Mouse (Mus musculus): ENCODE data around the gene Cactin. TPM values are rescaled to one million over a fixed set of nuclear protein-coding genes. Genes with fewer than 3 reads are reported as not detected.

Gene Cactin
- polyA plus RNA-seq, 1 experiment, result 18.2 TPM

GRCm38 (mm10) chr10:81319330-81319699, 1.6 kb upstream of the Cactin start:
- no peaks in the 10 kb centered on the region for H3K27me3 ChIP-seq (ENCODE audit: control insufficient read depth, insufficient read depth, low read length, poor library complexity, severe bottlenecking)
- peak overlapping the region; percentile 74; the same call in 1 of the 2 replicates for H3K4me3 ChIP-seq (ENCODE audit: low read depth, low read length)
- TF ChIP-seq POLR2A (IDR thresholded peaks at IDR 0.05; ENCODE audit: insufficient read depth, low read length), result no peak
- TF ChIP-seq EP300 (IDR thresholded peaks at IDR 0.05; ENCODE audit: insufficient read depth, low read depth, low read length), result no peak
- TF ChIP-seq CTCF (IDR thresholded peaks at IDR 0.05; ENCODE audit: low read depth, low read length), result no peak
- peaks cover 12% of the 10 kb centered on the region for H3K36me3 ChIP-seq (ENCODE audit: control insufficient read depth, insufficient read depth, low read length, poor library complexity, severe bottlenecking)
- no peaks in the 10 kb centered on the region for H3K4me1 ChIP-seq (ENCODE audit: control insufficient read depth, insufficient read depth, low read length)
- no peak overlapping the region for H3K27ac ChIP-seq (ENCODE audit: insufficient read depth, low read length)
- H3K9ac ChIP-seq (ENCODE audit: low read depth, poor library complexity, severe bottlenecking), result peak overlapping the region; percentile 50
- no peaks in the 10 kb centered on the region for H3K9me3 ChIP-seq (replicated peaks; ENCODE audit: control insufficient read depth, insufficient read depth, low read length, poor library complexity, severe bottlenecking)

DNA sequence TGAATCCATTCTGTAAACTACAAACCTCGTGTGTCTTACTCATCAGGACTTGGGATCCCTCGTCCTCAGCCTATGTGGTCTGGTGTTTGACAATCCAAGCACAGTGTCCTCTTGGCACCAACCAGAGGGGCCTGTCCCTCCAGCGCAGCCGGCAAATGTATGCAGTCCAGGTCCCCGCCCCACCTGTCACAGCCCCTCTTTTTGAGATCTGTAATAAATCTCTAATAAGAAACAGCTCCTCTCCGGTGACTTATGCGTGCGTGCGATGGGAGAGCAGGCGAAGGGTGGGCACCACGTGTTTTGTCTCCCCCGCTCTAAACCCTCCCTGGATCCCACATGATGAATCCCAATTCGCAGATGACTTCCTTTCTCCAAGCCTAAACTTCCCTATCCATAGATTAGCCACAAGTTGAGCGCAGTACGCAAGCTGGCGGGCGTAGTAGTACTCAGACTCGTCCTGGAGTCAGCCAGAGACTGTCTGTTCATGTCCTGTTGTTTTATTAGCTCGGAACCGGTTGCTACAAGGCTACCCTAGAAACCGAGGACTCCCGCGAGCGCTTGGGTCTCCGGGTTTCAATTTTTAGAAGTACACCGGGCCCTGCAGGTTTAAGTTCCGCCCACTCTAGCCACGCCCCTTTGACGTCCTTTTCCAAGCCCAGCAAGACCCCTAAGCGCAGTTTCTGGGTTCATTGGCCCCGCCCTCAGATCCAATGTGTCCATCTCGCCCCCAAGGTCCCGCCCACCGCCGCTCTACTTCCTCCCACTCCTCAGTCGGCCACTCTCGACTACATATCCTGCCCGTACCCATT, 958 bp upstream of the Cactin start:
- Histone ChIP-seq H3K9me3 (replicated peaks; ENCODE audit: control insufficient read depth, insufficient read depth, low read length, poor library complexity, severe bottlenecking) (no peaks in the 10 kb centered on the region), H3K9ac (ENCODE audit: low read depth, poor library complexity, severe bottlenecking) (peak overlapping the region; percentile 50), H3K27ac (ENCODE audit: insufficient read depth, low read length) (peak overlapping the region; percentile 75), H3K36me3 (ENCODE audit: control insufficient read depth, insufficient read depth, low read length, poor library complexity, severe bottlenecking) (peaks cover 17% of the 10 kb centered on the region), H3K4me3 (ENCODE audit: low read depth, low read length) (peak overlapping the region; percentile 74), H3K27me3 (ENCODE audit: control insufficient read depth, insufficient read depth, low read length, poor library complexity, severe bottlenecking) (no peaks in the 10 kb centered on the region), H3K4me1 (ENCODE audit: control insufficient read depth, insufficient read depth, low read length) (no peaks in the 10 kb centered on the region)
- TF ChIP-seq EP300 (IDR thresholded peaks at IDR 0.05; ENCODE audit: insufficient read depth, low read depth, low read length) (no peak), CTCF (IDR thresholded peaks at IDR 0.05; ENCODE audit: low read depth, low read length) (no peak), POLR2A (IDR thresholded peaks at IDR 0.05; ENCODE audit: insufficient read depth, low read length) (no peak)

DNA sequence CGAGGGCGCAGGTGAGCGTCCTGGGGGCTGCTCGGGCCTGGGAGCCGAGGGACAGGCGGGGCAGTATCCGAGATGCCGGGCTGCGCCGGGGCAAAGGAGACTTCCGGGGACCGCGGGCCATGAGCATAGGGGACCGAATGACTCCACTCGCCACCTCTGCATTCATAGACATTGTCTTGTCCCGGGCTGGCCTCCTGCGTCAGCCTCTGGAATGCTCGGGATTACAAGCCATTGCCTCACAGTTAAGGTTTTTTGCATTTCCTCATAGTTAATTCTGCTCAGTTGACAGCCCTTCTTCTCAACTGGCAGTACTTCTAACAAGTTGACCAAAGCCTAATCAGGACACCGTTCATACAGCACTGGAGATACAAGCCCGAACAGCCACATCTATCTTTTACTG, 533 bp downstream of the Cactin start:
- Histone ChIP-seq H3K9me3 (replicated peaks; ENCODE audit: control insufficient read depth, insufficient read depth, low read length, poor library complexity, severe bottlenecking) (no peaks in the 10 kb centered on the region), H3K27me3 (ENCODE audit: control insufficient read depth, insufficient read depth, low read length, poor library complexity, severe bottlenecking) (no peaks in the 10 kb centered on the region), H3K27ac (ENCODE audit: insufficient read depth, low read length) (no peak overlapping the region), H3K4me1 (ENCODE audit: control insufficient read depth, insufficient read depth, low read length) (no peaks in the 10 kb centered on the region), H3K4me3 (ENCODE audit: low read depth, low read length) (peak overlapping the region; percentile 93), H3K36me3 (ENCODE audit: control insufficient read depth, insufficient read depth, low read length, poor library complexity, severe bottlenecking) (peaks cover 31% of the 10 kb centered on the region), H3K9ac (ENCODE audit: low read depth, poor library complexity, severe bottlenecking) (peak overlapping the region; percentile 92)
- TF ChIP-seq CTCF (IDR thresholded peaks at IDR 0.05; ENCODE audit: low read depth, low read length) (no peak), POLR2A (IDR thresholded peaks at IDR 0.05; ENCODE audit: insufficient read depth, low read length) (no peak), EP300 (IDR thresholded peaks at IDR 0.05; ENCODE audit: insufficient read depth, low read depth, low read length) (no peak)

GRCm38 (mm10) chr10:81322444-81322843, 1.5 kb downstream of the Cactin start:
- Histone ChIP-seq H3K4me1 (ENCODE audit: control insufficient read depth, insufficient read depth, low read length) (no peaks in the 10 kb centered on the region), H3K9me3 (replicated peaks; ENCODE audit: control insufficient read depth, insufficient read depth, low read length, poor library complexity, severe bottlenecking) (no peaks in the 10 kb centered on the region), H3K27me3 (ENCODE audit: control insufficient read depth, insufficient read depth, low read length, poor library complexity, severe bottlenecking) (no peaks in the 10 kb centered on the region), H3K27ac (ENCODE audit: insufficient read depth, low read length) (no peak overlapping the region), H3K36me3 (ENCODE audit: control insufficient read depth, insufficient read depth, low read length, poor library complexity, severe bottlenecking) (peaks cover 36% of the 10 kb centered on the region), H3K4me3 (ENCODE audit: low read depth, low read length) (no peak overlapping the region), H3K9ac (ENCODE audit: low read depth, poor library complexity, severe bottlenecking) (no peak overlapping the region)
- TF ChIP-seq CTCF (IDR thresholded peaks at IDR 0.05; ENCODE audit: low read depth, low read length) (no peak), EP300 (IDR thresholded peaks at IDR 0.05; ENCODE audit: insufficient read depth, low read depth, low read length) (no peak), POLR2A (IDR thresholded peaks at IDR 0.05; ENCODE audit: insufficient read depth, low read length) (no peak)

DNA sequence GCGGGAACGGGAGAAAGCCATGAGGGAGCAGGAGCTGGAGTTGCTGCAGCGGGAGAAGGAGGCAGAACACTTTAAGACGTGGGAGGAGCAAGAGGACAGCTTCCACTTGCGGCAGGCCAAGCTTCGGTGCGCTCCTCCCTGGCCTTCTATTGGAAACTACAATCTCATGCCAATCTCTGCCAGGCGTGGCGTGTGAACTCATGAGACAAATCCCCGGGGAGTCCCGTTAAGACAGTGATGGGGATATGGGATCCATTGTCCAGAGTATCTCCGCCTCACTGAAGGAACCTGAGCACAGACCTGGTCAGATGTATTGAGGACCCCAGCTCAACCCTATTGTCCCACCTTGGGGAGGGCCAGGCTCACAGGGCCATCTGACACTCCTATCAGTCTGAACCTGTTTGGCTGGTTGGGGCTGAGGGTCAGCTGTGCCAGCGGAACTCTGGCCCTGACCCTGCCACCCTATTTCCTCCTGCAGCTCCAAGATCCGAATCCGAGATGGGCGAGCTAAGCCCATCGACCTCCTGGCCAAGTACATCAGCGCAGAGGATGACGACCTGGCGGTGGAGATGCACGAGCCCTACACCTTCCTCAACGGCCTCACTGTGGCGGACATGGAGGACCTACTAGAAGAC, 2.4 kb downstream of the Cactin start:
- Histone ChIP-seq H3K4me1 (ENCODE audit: control insufficient read depth, insufficient read depth, low read length) (no peaks in the 10 kb centered on the region), H3K4me3 (ENCODE audit: low read depth, low read length) (no peak overlapping the region), H3K27ac (ENCODE audit: insufficient read depth, low read length) (no peak overlapping the region), H3K36me3 (ENCODE audit: control insufficient read depth, insufficient read depth, low read length, poor library complexity, severe bottlenecking) (peaks cover 36% of the 10 kb centered on the region), H3K9me3 (replicated peaks; ENCODE audit: control insufficient read depth, insufficient read depth, low read length, poor library complexity, severe bottlenecking) (no peaks in the 10 kb centered on the region), H3K27me3 (ENCODE audit: control insufficient read depth, insufficient read depth, low read length, poor library complexity, severe bottlenecking) (no peaks in the 10 kb centered on the region), H3K9ac (ENCODE audit: low read depth, poor library complexity, severe bottlenecking) (no peak overlapping the region)
- TF ChIP-seq POLR2A (IDR thresholded peaks at IDR 0.05; ENCODE audit: insufficient read depth, low read length), result no peak
- no peak for TF ChIP-seq EP300 (IDR thresholded peaks at IDR 0.05; ENCODE audit: insufficient read depth, low read depth, low read length)
- no peak for TF ChIP-seq CTCF (IDR thresholded peaks at IDR 0.05; ENCODE audit: low read depth, low read length)

Data from ES-Bruce4 (cell line).